Mouse (Mus musculus) cerebellum, adult 18-20 months (tissue): Measurements from ENCODE around the gene Ankrd60.

Experiments used
- DNase-seq, 2 experiments: peaks; one replicate each; pipeline ENCODE4 v3.0.0; 2021

Ankrd60 gene

GRCm38 (mm10) chr2:173577669-173578557 is at the start of gene Ankrd60:
TSS of gene Ankrd60 (minus strand) at chr2:173578365.
- no peak for DNase-seq

GRCm38 (mm10) chr2:173625786-173626185 is 47.6 kb upstream of the Ankrd60 start:
- DNase-seq, result no peak

- DNase-seq, result no peak
Measured at GRCm38 (mm10) chr2:173624667-173625066, 46.5 kb upstream of the Ankrd60 start.

- DNase-seq, result peak; percentile 12 to 35
Measured at GRCm38 (mm10) chr2:173622173-173622601, 44.0 kb upstream of the Ankrd60 start.

- no peak for DNase-seq
Measured at GRCm38 (mm10) chr2:173620645-173621044, 42.5 kb upstream of the Ankrd60 start.

GRCm38 (mm10) chr2:173619132-173619531 is 41.0 kb upstream of the Ankrd60 start:
- DNase-seq, result no peak

GRCm38 (mm10) chr2:173616156-173616555 is 38.0 kb upstream of the Ankrd60 start:
- DNase-seq, result no peak

GRCm38 (mm10) chr2:173615378-173616081 is 37.4 kb upstream of the Ankrd60 start:
- no peak for DNase-seq

- no peak for DNase-seq
Measured at GRCm38 (mm10) chr2:173608020-173608958, 30.1 kb upstream of the Ankrd60 start.

- DNase-seq, result no peak
Measured at GRCm38 (mm10) chr2:173606415-173606804, 28.2 kb upstream of the Ankrd60 start.

- no peak for DNase-seq
Measured at GRCm38 (mm10) chr2:173605713-173606414, 27.7 kb upstream of the Ankrd60 start.

- no peak for DNase-seq
Measured at GRCm38 (mm10) chr2:173601861-173602260, 23.7 kb upstream of the Ankrd60 start.

GRCm38 (mm10) chr2:173595374-173595781 is 17.2 kb upstream of the Ankrd60 start:
- no peak for DNase-seq

GRCm38 (mm10) chr2:173594313-173595063 is 16.3 kb upstream of the Ankrd60 start:
- DNase-seq, result no peak

GRCm38 (mm10) chr2:173593841-173594240 is 15.7 kb upstream of the Ankrd60 start:
- DNase-seq, result no peak

- DNase-seq, result no peak
Measured at GRCm38 (mm10) chr2:173592781-173593180, 14.6 kb upstream of the Ankrd60 start.

- no peak for DNase-seq
Measured at GRCm38 (mm10) chr2:173587411-173587810, 9.2 kb upstream of the Ankrd60 start.

GRCm38 (mm10) chr2:173586118-173586968 is 8.2 kb upstream of the Ankrd60 start:
- peak; percentile 48 to 79 for DNase-seq

- DNase-seq, result no peak
Measured at GRCm38 (mm10) chr2:173585387-173586117, 7.4 kb upstream of the Ankrd60 start.

GRCm38 (mm10) chr2:173584361-173584760 is 6.2 kb upstream of the Ankrd60 start:
- DNase-seq, result no peak
